Mouse (Mus musculus): ENCODE measurements at regions not wholly inside any gene's neighbourhood (a gene's known extent, or its start where the extent isn't known, plus 50 kb on each side); places are given as distances from the start of the nearest gene placed in this dataset.

- TF ChIP-seq POLR2A (IDR thresholded peaks at IDR 0.05; ENCODE audit: insufficient read depth, low read depth, low read length) (no peak), CTCF (IDR thresholded peaks at IDR 0.05; ENCODE audit: insufficient read depth, low read depth, low read length) (no peak)
- WGBS = 83% methylated on average over 2 of the region's 2 CpGs
- no peak overlapping the region for H3K27ac ChIP-seq (ENCODE audit: insufficient read depth, low read depth, low read length)
- H3K4me1 ChIP-seq (ENCODE audit: control insufficient read depth, insufficient read depth, low read length) = no peaks in the 10 kb centered on the region
- no peak overlapping the region for H3K4me3 ChIP-seq (ENCODE audit: insufficient read depth, low read depth, low read length)
Measured at GRCm38 (mm10) chr9:41631564-41632205, 470.2 kb upstream of the Ubash3b start.

- Histone ChIP-seq H3K4me3 (ENCODE audit: insufficient read depth, low read depth, low read length) (no peak overlapping the region), H3K27ac (ENCODE audit: insufficient read depth, low read depth, low read length) (no peak overlapping the region), H3K4me1 (ENCODE audit: control insufficient read depth, insufficient read depth, low read length) (no peaks in the 10 kb centered on the region)
- WGBS = 86% methylated on average over 8 of the region's 8 CpGs
- TF ChIP-seq POLR2A (IDR thresholded peaks at IDR 0.05; ENCODE audit: insufficient read depth, low read depth, low read length) (no peak), CTCF (IDR thresholded peaks at IDR 0.05; ENCODE audit: insufficient read depth, low read depth, low read length) (no peak)
Measured at GRCm38 (mm10) chr9:41621341-41621740, 459.8 kb upstream of the Ubash3b start.

GRCm38 (mm10) chr9:41614002-41614401 is 452.5 kb upstream of the Ubash3b start:
- 73% methylated on average over 7 of the region's 7 CpGs for WGBS
- H3K4me3 ChIP-seq (ENCODE audit: insufficient read depth, low read depth, low read length) = no peak overlapping the region
- TF ChIP-seq POLR2A (IDR thresholded peaks at IDR 0.05; ENCODE audit: insufficient read depth, low read depth, low read length) = no peak
- TF ChIP-seq CTCF (IDR thresholded peaks at IDR 0.05; ENCODE audit: insufficient read depth, low read depth, low read length) = no peak
- H3K4me1 ChIP-seq (ENCODE audit: control insufficient read depth, insufficient read depth, low read length) = no peaks in the 10 kb centered on the region
- no peak overlapping the region for H3K27ac ChIP-seq (ENCODE audit: insufficient read depth, low read depth, low read length)

GRCm38 (mm10) chr9:41612802-41613550 is 451.5 kb upstream of the Ubash3b start:
- Histone ChIP-seq H3K27ac (ENCODE audit: insufficient read depth, low read depth, low read length) (no peak overlapping the region), H3K4me3 (ENCODE audit: insufficient read depth, low read depth, low read length) (no peak overlapping the region), H3K4me1 (ENCODE audit: control insufficient read depth, insufficient read depth, low read length) (no peaks in the 10 kb centered on the region)
- WGBS = 65% methylated on average over 14 of the region's 14 CpGs
- no peak for TF ChIP-seq CTCF (IDR thresholded peaks at IDR 0.05; ENCODE audit: insufficient read depth, low read depth, low read length)
- no peak for TF ChIP-seq POLR2A (IDR thresholded peaks at IDR 0.05; ENCODE audit: insufficient read depth, low read depth, low read length)

GRCm38 (mm10) chr9:41612452-41612795 is 450.9 kb upstream of the Ubash3b start:
- 6% methylated on average over 7 of the region's 7 CpGs for WGBS
- H3K4me1 ChIP-seq (ENCODE audit: control insufficient read depth, insufficient read depth, low read length) = no peaks in the 10 kb centered on the region
- no peak overlapping the region for H3K4me3 ChIP-seq (ENCODE audit: insufficient read depth, low read depth, low read length)
- peak overlapping the region; percentile 60; the same call in 1 of the 2 replicates for H3K27ac ChIP-seq (ENCODE audit: insufficient read depth, low read depth, low read length)
- TF ChIP-seq CTCF (IDR thresholded peaks at IDR 0.05; ENCODE audit: insufficient read depth, low read depth, low read length) (no peak), POLR2A (IDR thresholded peaks at IDR 0.05; ENCODE audit: insufficient read depth, low read depth, low read length) (no peak)

- WGBS = 16% methylated on average over 11 of the region's 11 CpGs
- no peak for TF ChIP-seq CTCF (IDR thresholded peaks at IDR 0.05; ENCODE audit: insufficient read depth, low read depth, low read length)
- TF ChIP-seq POLR2A (IDR thresholded peaks at IDR 0.05; ENCODE audit: insufficient read depth, low read depth, low read length) = no peak
- peak overlapping the region; percentile 60; the same call in 1 of the 2 replicates for H3K27ac ChIP-seq (ENCODE audit: insufficient read depth, low read depth, low read length)
- no peak overlapping the region for H3K4me3 ChIP-seq (ENCODE audit: insufficient read depth, low read depth, low read length)
- H3K4me1 ChIP-seq (ENCODE audit: control insufficient read depth, insufficient read depth, low read length) = no peaks in the 10 kb centered on the region
Measured at GRCm38 (mm10) chr9:41611534-41612451, 450.3 kb upstream of the Ubash3b start.

- TF ChIP-seq CTCF (IDR thresholded peaks at IDR 0.05; ENCODE audit: insufficient read depth, low read depth, low read length) (no peak), POLR2A (IDR thresholded peaks at IDR 0.05; ENCODE audit: insufficient read depth, low read depth, low read length) (no peak)
- Histone ChIP-seq H3K4me3 (ENCODE audit: insufficient read depth, low read depth, low read length) (no peak overlapping the region), H3K27ac (ENCODE audit: insufficient read depth, low read depth, low read length) (no peak overlapping the region), H3K4me1 (ENCODE audit: control insufficient read depth, insufficient read depth, low read length) (no peaks in the 10 kb centered on the region)
- 69% methylated on average over 4 of the region's 4 CpGs for WGBS
Measured at GRCm38 (mm10) chr9:41610347-41610746, 448.9 kb upstream of the Ubash3b start.

GRCm38 (mm10) chr9:41606136-41606535 is 444.6 kb upstream of the Ubash3b start:
- no peak overlapping the region for H3K27ac ChIP-seq (ENCODE audit: insufficient read depth, low read depth, low read length)
- TF ChIP-seq POLR2A (IDR thresholded peaks at IDR 0.05; ENCODE audit: insufficient read depth, low read depth, low read length) (no peak), CTCF (IDR thresholded peaks at IDR 0.05; ENCODE audit: insufficient read depth, low read depth, low read length) (no peak)
- 88% methylated on average over 1 of the region's 1 CpGs for WGBS
- H3K4me3 ChIP-seq (ENCODE audit: insufficient read depth, low read depth, low read length) = no peak overlapping the region
- no peaks in the 10 kb centered on the region for H3K4me1 ChIP-seq (ENCODE audit: control insufficient read depth, insufficient read depth, low read length)
